ENCODE assay signal across 15 mouse cellular contexts in genomic region chr3:101045431-101045830, GRCm38 (mm10). TPM values are rescaled to one million over a fixed set of nuclear protein-coding genes. Genes with fewer than 3 reads are reported as not detected.
DNase-seq lines count a peak whose midpoint lies in the region; ATAC-seq lines count a peak whose summit lies in the region.
"Had no signal": no experiment of that assay in that cellular context is flagged by ENCODE, and none has a peak within 500 bp of the region (broad histone marks: within the 10 kb centered on the region; RNA-seq: fewer than 3 reads in every experiment).

No protein-coding gene starts in this region.

- H3K9ac ChIP-seq in kidney, embryonic 14.5 days (ENCODE audit: low read depth, low read length) = no peak overlapping the region
- H3K9ac ChIP-seq in liver, embryonic 12.5 days = no peak overlapping the region
- H3K9ac ChIP-seq: limb, embryonic 12.5 days had no signal

- intact Hi-C loops in heart, postnatal 36 days (cut with DNase I) = no loop called here

- no peaks in the 10 kb centered on the region for H3K9me3 ChIP-seq in kidney, embryonic 14.5 days (ENCODE audit: control insufficient read depth, low read length)
- H3K9me3 ChIP-seq in liver, embryonic 12.5 days (replicated peaks) = no peaks in the 10 kb centered on the region
- H3K9me3 ChIP-seq: limb, embryonic 12.5 days had no signal

- ATAC-seq in kidney, embryonic 14.5 days (ENCODE audit: low FRiP score, low TSS enrichment) = no peak
- ATAC-seq in liver, embryonic 12.5 days = no peak
- ATAC-seq: CD4-positive, CD25-positive, alpha-beta regulatory T cell, adult 4 months; Patski had no signal

- H3K27ac ChIP-seq in kidney, embryonic 14.5 days (ENCODE audit: low read depth, low read length) = no peak overlapping the region
- no peak overlapping the region for H3K27ac ChIP-seq in liver, embryonic 12.5 days
- H3K27ac ChIP-seq: limb, embryonic 12.5 days had no signal

- no peaks in the 10 kb centered on the region for H3K27me3 ChIP-seq in kidney, embryonic 14.5 days (ENCODE audit: control insufficient read depth, insufficient read depth, low read length)
- no peaks in the 10 kb centered on the region for H3K27me3 ChIP-seq in liver, embryonic 12.5 days (replicated peaks)
- H3K27me3 ChIP-seq: limb, embryonic 12.5 days; Patski had no signal

- no peak overlapping the region for H3K4me2 ChIP-seq in kidney, embryonic 14.5 days (replicated peaks; ENCODE audit: low read depth, low read length)
- H3K4me2 ChIP-seq in liver, embryonic 12.5 days = no peak overlapping the region
- H3K4me2 ChIP-seq: limb, embryonic 12.5 days; midbrain, embryonic 11.5 days had no signal

- DNase-seq in kidney, adult 11 months = peak; percentile 3
- peak; percentile 44 to 60 for DNase-seq in adrenal gland, postnatal 36 days
- peak; percentile 31 for DNase-seq in gonadal fat pad, adult 2 months (ENCODE audit: low read depth)
- peak; percentile 70 to 76 for DNase-seq in heart, postnatal 36 days
- DNase-seq in lung, postnatal 4 days = no peak
- DNase-seq in cerebellum, postnatal 36 days = no peak
- DNase-seq: cerebellum, postnatal 14 days; right cerebral cortex, postnatal 14 days; thymus, postnatal 14 days had no signal

- 90% methylated on average over 15 of the region's 15 CpGs for WGBS in kidney, embryonic 14.5 days
- 75% methylated on average over 15 of the region's 15 CpGs for WGBS in liver, embryonic 12.5 days (ENCODE audit: insufficient replicate concordance)

- H3K36me3 ChIP-seq in kidney, embryonic 14.5 days (ENCODE audit: control insufficient read depth, insufficient read depth, low read length) = peaks cover 4% of the 10 kb centered on the region
- peaks cover 3% of the 10 kb centered on the region for H3K36me3 ChIP-seq in liver, embryonic 12.5 days

- H3K4me3 ChIP-seq in kidney, embryonic 14.5 days (ENCODE audit: low read length) = no peak overlapping the region
- H3K4me3 ChIP-seq in liver, embryonic 12.5 days = no peak overlapping the region
- H3K4me3 ChIP-seq: limb, embryonic 12.5 days had no signal

- 0 out of 2 replicates have a peak, but pooled peaks cover 3% of the 10 kb centered on the region for H3K4me1 ChIP-seq in kidney, embryonic 14.5 days (ENCODE audit: control insufficient read depth, insufficient read depth, low read length)
- no peaks in the 10 kb centered on the region for H3K4me1 ChIP-seq in liver, embryonic 12.5 days

RNA-seq across cellular contexts. Expression of gene Cd101, which starts 16.1 kb away (rescaled TPM):
- not detected in 2 replicates for polyA plus RNA-seq in kidney, embryonic 14.5 days (2014; fragmentation: Nextera tagmentation; extraction: Ambion mirVana)
- total RNA-seq in adrenal gland, postnatal 36 days (2021) = under 1 TPM; 0.10 to 0.20 TPM
- polyA plus RNA-seq in gonadal fat pad, adult 2 months (2012; rRNA removed) = 0.08 and 0.16 TPM in 2 replicates
- under 1 TPM; 0.24 to 0.25 TPM for total RNA-seq in heart, postnatal 36 days (2021)
- polyA plus RNA-seq in liver, embryonic 12.5 days (2016; fragmentation: Nextera tagmentation; extraction: Ambion mirVana) = 0.04 and 0.08 TPM in 2 replicates
- polyA plus RNA-seq: midbrain, embryonic 11.5 days; Patski had no signal

Comparison
In these comparisons a context has a peak if more than half of its experiments do, and no peak if none do; other contexts are left out.
1. DNase-seq: peak in kidney, adult 11 months (single experiment), adrenal gland, postnatal 36 days (2 of 2), gonadal fat pad, adult 2 months (single experiment) and heart, postnatal 36 days (2 of 2); none in lung, postnatal 4 days (0 of 2) and cerebellum, postnatal 36 days (0 of 2).